Mouse (Mus musculus): Measurements from ENCODE around the gene Gsdme. TPM values are rescaled to one million over a fixed set of nuclear protein-coding genes. Genes with fewer than 3 reads are reported as not detected.
A peak's percentile ranks its signal among the peaks of the same experiment; 100 is the strongest.

Gsdme gene
- polyA plus RNA-seq, 1 experiment from 2014 or later, result 2.7 TPM

GRCm38 (mm10) chr6:50192822-50193221 is 70.8 kb downstream of the Gsdme start:
- ATAC-seq (no peak), DNase-seq (ENCODE audit: low read depth, low spot score) (no peak)
- CTCF ChIA-PET, result no interaction called here
- POLR2A ChIA-PET, result no interaction called here
- H3K27me3 ChIP-seq, result no peaks in the 10 kb centered on the region
- in situ Hi-C loops (cut with MboI; ENCODE audit: low pct_unique_long_range_greater_than_20kb), result no loop called here
- no peak for TF ChIP-seq CTCF (IDR thresholded peaks at IDR 0.05)

- POLR2A ChIA-PET, result no interaction called here
- ATAC-seq (no peak), DNase-seq (ENCODE audit: low read depth, low spot score) (no peak)
- in situ Hi-C loops (cut with MboI; ENCODE audit: low pct_unique_long_range_greater_than_20kb), result no loop called here
- TF ChIP-seq CTCF (IDR thresholded peaks at IDR 0.05), result no peak
- no peaks in the 10 kb centered on the region for H3K27me3 ChIP-seq
- CTCF ChIA-PET, result no interaction called here
These were observed 71.5 kb downstream of the Gsdme start for GRCm38 (mm10) chr6:50192169-50192568.

- H3K27me3 ChIP-seq, result no peaks in the 10 kb centered on the region
- in situ Hi-C loops (cut with MboI; ENCODE audit: low pct_unique_long_range_greater_than_20kb), result no loop called here
- no peak for DNase-seq (ENCODE audit: low read depth, low spot score)
- ChIA-PET POLR2A (no interaction called here), CTCF (no interaction called here)
- no peak for ATAC-seq
- TF ChIP-seq CTCF (IDR thresholded peaks at IDR 0.05), result no peak
These were observed 72.1 kb downstream of the Gsdme start for GRCm38 (mm10) chr6:50191605-50192004.

- ATAC-seq, result no peak
- no peaks in the 10 kb centered on the region for H3K27me3 ChIP-seq
- ChIA-PET POLR2A (no interaction called here), CTCF (interaction anchor here (0.6 to 1.4 kb wide), 2 partner anchors 77 to 159 kb away, joined by 3 read pairs; no protein-coding TSS in a partner anchor)
- no peak for TF ChIP-seq CTCF (IDR thresholded peaks at IDR 0.05)
- DNase-seq (ENCODE audit: low read depth, low spot score), result no peak
- in situ Hi-C loops (cut with MboI; ENCODE audit: low pct_unique_long_range_greater_than_20kb), result loop anchor here (10.0 kb wide), 2 partner anchors 255 to 675 kb away; no protein-coding TSS in a partner anchor
These were observed 74.3 kb downstream of the Gsdme start for GRCm38 (mm10) chr6:50189376-50189775.

- DNase-seq (ENCODE audit: low read depth, low spot score), result no peak
These were observed 75.7 kb downstream of the Gsdme start for GRCm38 (mm10) chr6:50187955-50188354.

GRCm38 (mm10) chr6:50180189-50180588 is 83.5 kb downstream of the Gsdme start:
- TF ChIP-seq CTCF (IDR thresholded peaks at IDR 0.05), result peak; percentile 58
- ChIA-PET POLR2A (no interaction called here), CTCF (interaction anchor here (1.0 to 1.5 kb wide), 3 partner anchors 68 to 250 kb away, joined by 3 to 16 read pairs (median 4); no protein-coding TSS in a partner anchor)
- H3K27me3 ChIP-seq, result no peaks in the 10 kb centered on the region
- no peak for ATAC-seq
- no peak for DNase-seq (ENCODE audit: low read depth, low spot score)
- in situ Hi-C loops (cut with MboI; ENCODE audit: low pct_unique_long_range_greater_than_20kb), result loop anchor here (5.0 to 10.0 kb wide), 4 partner anchors 68 to 665 kb away; partner anchors contain the start of gene Mpp6

More at GRCm38 (mm10) chr6:50187955-50188354, 75.7 kb downstream of the Gsdme start:
- ATAC-seq, result no peak
- POLR2A ChIA-PET, result no interaction called here
- in situ Hi-C loops (cut with MboI; ENCODE audit: low pct_unique_long_range_greater_than_20kb), result loop anchor here (10.0 kb wide), 2 partner anchors 253 to 673 kb away; no protein-coding TSS in a partner anchor
- TF ChIP-seq CTCF (IDR thresholded peaks at IDR 0.05), result no peak
- CTCF ChIA-PET, result interaction anchor here (0.6 to 1.8 kb wide), 4 partner anchors 76 to 363 kb away, joined by 3 to 6 read pairs (median 4); no protein-coding TSS in a partner anchor
- no peaks in the 10 kb centered on the region for H3K27me3 ChIP-seq

GRCm38 (mm10) chr6:50175736-50176135 is 87.9 kb downstream of the Gsdme start:
- no peak for ATAC-seq
- DNase-seq (ENCODE audit: low read depth, low spot score), result no peak
- TF ChIP-seq CTCF (IDR thresholded peaks at IDR 0.05), result no peak
- H3K27me3 ChIP-seq, result no peaks in the 10 kb centered on the region
- in situ Hi-C loops (cut with MboI; ENCODE audit: low pct_unique_long_range_greater_than_20kb), result no loop called here
- ChIA-PET CTCF (no interaction called here), POLR2A (no interaction called here)

- ATAC-seq (no peak), DNase-seq (ENCODE audit: low read depth, low spot score) (no peak)
- TF ChIP-seq CTCF (IDR thresholded peaks at IDR 0.05), result no peak
- POLR2A ChIA-PET, result no interaction called here
- in situ Hi-C loops (cut with MboI; ENCODE audit: low pct_unique_long_range_greater_than_20kb), result no loop called here
- H3K27me3 ChIP-seq, result no peaks in the 10 kb centered on the region
- CTCF ChIA-PET, result interaction anchor here (1.1 kb wide), 1 partner anchor 14 kb away, joined by 3 read pairs; no protein-coding TSS in a partner anchor
These were observed 93.9 kb downstream of the Gsdme start for GRCm38 (mm10) chr6:50169771-50170170.

GRCm38 (mm10) chr6:50168821-50169220 is 94.8 kb downstream of the Gsdme start:
- ATAC-seq, result no peak
- CTCF ChIA-PET, result interaction anchor here (1.1 kb wide), 1 partner anchor 15 kb away, joined by 3 read pairs; no protein-coding TSS in a partner anchor
- in situ Hi-C loops (cut with MboI; ENCODE audit: low pct_unique_long_range_greater_than_20kb), result no loop called here
- no peak for TF ChIP-seq CTCF (IDR thresholded peaks at IDR 0.05)
- POLR2A ChIA-PET, result interaction anchor here (0.6 kb wide), 1 partner anchor 17 kb away, joined by 3 read pairs; no protein-coding TSS in a partner anchor
- DNase-seq (ENCODE audit: low read depth, low spot score), result peak; percentile 15
- no peaks in the 10 kb centered on the region for H3K27me3 ChIP-seq

GRCm38 (mm10) chr6:50163013-50163412 is 100.6 kb downstream of the Gsdme start:
- H3K27me3 ChIP-seq, result no peaks in the 10 kb centered on the region
- CTCF ChIA-PET, result no interaction called here
- ATAC-seq (no peak), DNase-seq (ENCODE audit: low read depth, low spot score) (no peak)
- no peak for TF ChIP-seq CTCF (IDR thresholded peaks at IDR 0.05)
- in situ Hi-C loops (cut with MboI; ENCODE audit: low pct_unique_long_range_greater_than_20kb), result no loop called here
- POLR2A ChIA-PET, result no interaction called here

- H3K27me3 ChIP-seq, result no peaks in the 10 kb centered on the region
- ATAC-seq, result no peak
- ChIA-PET CTCF (no interaction called here), POLR2A (no interaction called here)
- no peak for TF ChIP-seq CTCF (IDR thresholded peaks at IDR 0.05)
- DNase-seq (ENCODE audit: low read depth, low spot score), result no peak
- in situ Hi-C loops (cut with MboI; ENCODE audit: low pct_unique_long_range_greater_than_20kb), result no loop called here
These were observed 103.8 kb downstream of the Gsdme start for GRCm38 (mm10) chr6:50159842-50160241.

GRCm38 (mm10) chr6:50149378-50149777 is 114.3 kb downstream of the Gsdme start:
- ATAC-seq, result no peak
- no peak for DNase-seq (ENCODE audit: low read depth, low spot score)
- TF ChIP-seq CTCF (IDR thresholded peaks at IDR 0.05), result no peak
- CTCF ChIA-PET, result no interaction called here
- in situ Hi-C loops (cut with MboI; ENCODE audit: low pct_unique_long_range_greater_than_20kb), result no loop called here
- no peaks in the 10 kb centered on the region for H3K27me3 ChIP-seq
- POLR2A ChIA-PET, result no interaction called here

All from Patski (cell line).